Mouse (Mus musculus): ENCODE results near the gene Gm21411.
"Not testable (repeated sequence)": the region's sequence is repeated elsewhere in the genome, so short reads cannot be mapped to it uniquely, and the experiment has no call there.

Gene Gm21411

GRCm38 (mm10) chr4:146909386-146910137 lies at the start of gene Gm21411:
Gene Gm21411 (minus strand): TSS chr4:146909590.
- DNase-seq = not testable (repeated sequence)

DNA sequence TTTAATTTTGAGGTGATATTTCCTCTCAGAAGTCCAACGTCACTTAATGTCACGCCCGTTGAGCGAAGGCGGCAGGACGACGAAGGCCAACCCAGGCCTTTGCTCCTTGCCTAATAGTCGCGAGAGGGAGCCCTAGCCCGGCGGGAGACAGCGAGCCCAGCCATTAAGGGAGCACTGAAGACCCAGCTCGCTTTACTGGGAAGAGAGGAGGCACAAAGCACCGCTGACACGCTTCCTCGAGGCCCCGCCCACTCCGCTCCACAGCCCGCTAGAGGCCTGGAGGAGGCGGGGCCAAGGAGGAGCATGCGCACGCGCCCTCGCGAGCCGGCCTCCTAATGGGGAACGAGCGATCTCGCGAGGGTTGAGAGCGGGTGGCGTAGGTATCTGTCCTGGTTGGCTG lies 32.3 kb upstream of the Gm21411 start:
- DNase-seq = not testable (repeated sequence)

GRCm38 (mm10) chr4:146932311-146933082 lies 23.1 kb upstream of the Gm21411 start:
- no peak for DNase-seq

DNA sequence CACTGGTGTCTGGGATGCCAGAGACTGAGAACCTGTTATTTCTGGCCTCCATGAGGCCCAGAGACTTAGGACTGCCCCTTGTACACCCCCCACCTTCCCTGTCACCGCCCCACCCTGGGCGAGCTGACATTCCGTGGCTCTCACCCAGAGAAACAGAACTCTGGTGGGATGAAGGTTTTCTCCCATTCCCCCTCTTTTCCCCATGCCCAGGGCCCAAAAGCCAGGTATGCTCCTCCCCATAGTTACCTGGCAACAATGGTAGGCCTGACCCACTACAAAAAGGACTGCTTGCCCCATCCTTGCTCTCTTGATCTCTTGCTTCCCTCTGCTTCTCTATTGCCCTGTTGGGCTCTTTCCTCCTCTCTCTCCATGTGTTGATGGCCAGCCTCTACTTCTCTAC lies 5.8 kb upstream of the Gm21411 start:
- DNase-seq = no peak

DNA sequence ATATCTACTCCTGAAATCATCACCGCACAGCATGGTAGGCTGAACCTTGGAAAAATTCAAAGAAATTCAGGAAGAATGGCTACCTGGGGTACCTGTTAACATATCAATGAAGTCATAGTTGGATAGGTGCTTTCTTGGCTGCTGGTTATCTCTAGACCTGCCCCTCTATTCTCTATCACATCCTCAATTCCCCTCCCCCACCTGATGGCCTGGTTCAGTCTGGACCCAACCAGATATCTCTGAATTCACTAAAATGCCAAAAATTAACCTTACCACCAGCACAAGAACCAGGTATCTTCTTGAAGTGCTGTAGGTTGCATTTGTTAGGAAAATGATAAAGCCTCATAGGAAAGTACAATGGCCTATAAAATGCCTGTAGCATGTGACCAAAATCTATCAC lies 1.3 kb downstream of the Gm21411 start:
- DNase-seq = not testable (repeated sequence)

GRCm38 (mm10) chr4:146904782-146905181 lies 4.6 kb downstream of the Gm21411 start:
- DNase-seq = not testable (repeated sequence)

DNA sequence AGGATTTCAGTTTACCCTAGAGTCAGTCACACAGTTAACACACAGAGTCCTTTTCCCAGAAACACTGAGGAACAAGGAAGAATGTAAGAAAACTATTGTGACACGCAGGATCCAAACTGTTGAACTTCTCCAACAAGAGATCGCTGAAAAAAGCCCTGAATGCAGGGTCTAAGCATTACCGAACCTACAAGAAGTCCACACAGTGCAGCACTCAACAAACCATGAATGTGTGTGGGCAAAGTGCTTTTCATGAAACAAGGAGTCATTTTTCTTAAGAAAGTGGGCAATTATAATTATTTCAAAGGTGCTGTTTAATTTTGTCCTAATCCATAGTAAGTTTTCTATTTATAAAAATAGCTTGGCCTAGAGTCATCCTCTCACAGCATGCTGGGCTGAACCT lies 6.3 kb downstream of the Gm21411 start:
- DNase-seq = not testable (repeated sequence)

Measured in cerebellum, adult 18-20 months (tissue).